Mouse (Mus musculus) spleen, adult 12 weeks (tissue): ENCODE results near the gene Prdm11.

ENCODE experiments used
- DNase-seq: peaks from one replicate; pipeline ENCODE4 v3.0.0; 2022; ENCODE audit warnings: low spot score

Prdm11 gene

GRCm38 (mm10) chr2:92964345-92964744 is 81.6 kb downstream of the Prdm11 start:
- no peak for DNase-seq

- no peak for DNase-seq
Observed at GRCm38 (mm10) chr2:92958640-92959039, 87.3 kb downstream of the Prdm11 start.

- DNase-seq: no peak
Observed at GRCm38 (mm10) chr2:92956943-92957342, 89.0 kb downstream of the Prdm11 start.

GRCm38 (mm10) chr2:92954404-92955114 is 91.4 kb downstream of the Prdm11 start:
- peak; percentile 13 for DNase-seq

GRCm38 (mm10) chr2:92953450-92953849 is 92.5 kb downstream of the Prdm11 start:
- no peak for DNase-seq

- no peak for DNase-seq
Observed at GRCm38 (mm10) chr2:92949518-92949917, 96.4 kb downstream of the Prdm11 start.

GRCm38 (mm10) chr2:92948699-92949300 is 97.2 kb downstream of the Prdm11 start:
- DNase-seq: no peak

- no peak for DNase-seq
Observed at GRCm38 (mm10) chr2:92947981-92948698, 97.8 kb downstream of the Prdm11 start.

- no peak for DNase-seq
Observed at GRCm38 (mm10) chr2:92945824-92946598, 100.0 kb downstream of the Prdm11 start.

- no peak for DNase-seq
Observed at GRCm38 (mm10) chr2:92945125-92945746, 100.7 kb downstream of the Prdm11 start.

- no peak for DNase-seq
Observed at GRCm38 (mm10) chr2:92944356-92944755, 101.6 kb downstream of the Prdm11 start.

GRCm38 (mm10) chr2:92943406-92943805 is 102.6 kb downstream of the Prdm11 start:
- no peak for DNase-seq

GRCm38 (mm10) chr2:92941463-92941862 is 104.5 kb downstream of the Prdm11 start:
- no peak for DNase-seq

- no peak for DNase-seq
Observed at GRCm38 (mm10) chr2:92940963-92941362, 105.0 kb downstream of the Prdm11 start.

- DNase-seq: no peak
Observed at GRCm38 (mm10) chr2:92938827-92939226, 107.1 kb downstream of the Prdm11 start.

- DNase-seq: no peak
Observed at GRCm38 (mm10) chr2:92938063-92938462, 107.9 kb downstream of the Prdm11 start.

GRCm38 (mm10) chr2:92935483-92935882 is 110.5 kb downstream of the Prdm11 start:
- no peak for DNase-seq

- no peak for DNase-seq
Observed at GRCm38 (mm10) chr2:92934312-92934982, 111.5 kb downstream of the Prdm11 start.

- no peak for DNase-seq
Observed at GRCm38 (mm10) chr2:92933379-92933778, 112.6 kb downstream of the Prdm11 start.

- no peak for DNase-seq
Observed at GRCm38 (mm10) chr2:92931061-92931460, 114.9 kb downstream of the Prdm11 start.

GRCm38 (mm10) chr2:92929696-92930095 is 116.3 kb downstream of the Prdm11 start:
- DNase-seq: no peak
